Mouse (Mus musculus) bone marrow macrophage, adult 2 months (primary cell): Measurements from ENCODE around the gene Dpp8. TPM values are rescaled to one million over a fixed set of nuclear protein-coding genes. Genes with fewer than 3 reads are reported as not detected.

Source experiments
- H3K27ac ChIP-seq: 2 replicates; pipeline ENCODE4 v1.5.1; 2012; ENCODE audit warnings: low read depth, low read length; ENCODE audit not compliant: insufficient read depth
- H3K4me1 ChIP-seq: 2 replicates; pipeline ENCODE4 v1.6.1; 2012; ENCODE audit warnings: low read length; ENCODE audit not compliant: control insufficient read depth, insufficient read depth
- H3K4me3 ChIP-seq: 2 replicates; pipeline ENCODE4 v1.5.1; 2012; ENCODE audit warnings: mild to moderate bottlenecking, low read length, moderate library complexity; ENCODE audit not compliant: insufficient read depth
- CTCF ChIP-seq: IDR thresholded peaks from 2 replicates; pipeline ENCODE4 v1.5.1; 2012; ENCODE audit warnings: low read depth, mild to moderate bottlenecking, low read length, moderate library complexity
- POLR2A ChIP-seq: IDR thresholded peaks from 2 replicates; pipeline ENCODE4 v1.6.1; 2012; ENCODE audit warnings: mild to moderate bottlenecking, low read depth, low read length, borderline replicate concordance
- polyA plus RNA-seq: library from polyadenylated mRNA; stranded (reverse); fragments of >200 nt; gene quantifications from 2 replicates; pipeline ENCODE4 v1.2.4, GENCODE M21; 2012; ENCODE audit not compliant: missing spikeins, insufficient read depth, insufficient read length

The Dpp8 gene
- polyA plus RNA-seq, 1 experiment, result 73.7 TPM

DNA sequence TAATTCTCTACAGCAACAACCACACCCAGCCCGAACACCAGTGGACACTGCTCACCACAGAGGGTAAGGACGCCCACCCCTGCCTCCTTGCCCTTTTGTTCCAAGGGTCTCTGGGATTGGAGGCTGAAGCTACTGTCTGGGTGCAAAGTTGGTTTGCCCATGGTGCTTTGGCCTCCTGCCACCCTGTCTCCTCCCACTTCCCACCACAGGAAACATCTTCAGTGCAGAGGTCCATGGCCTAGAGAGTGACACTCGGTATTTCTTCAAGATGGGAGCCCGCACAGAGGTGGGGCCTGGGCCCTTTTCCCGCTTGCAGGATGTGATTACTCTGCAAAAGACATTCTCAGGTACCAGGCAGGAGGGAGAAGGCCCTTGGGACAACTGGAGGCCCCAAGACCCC lies 99.5 kb downstream of the Dpp8 start:
- TF ChIP-seq CTCF (no peak), POLR2A (no peak)
- H3K4me1 ChIP-seq, result no peaks in the 10 kb centered on the region
- H3K27ac ChIP-seq, result no peak overlapping the region
- H3K4me3 ChIP-seq, result no peak overlapping the region

Other genes starting within 250 kb of the Dpp8 start
- gene Dennd4a, start 221.1 kb upstream of the Dpp8 start, polyA plus RNA-seq, result 14.9 and 18.3 TPM in 2 replicates
- not detected in 2 replicates for gene Slc24a1, start 80.8 kb upstream of the Dpp8 start, polyA plus RNA-seq
- gene Ints14, start 71.5 kb upstream of the Dpp8 start, polyA plus RNA-seq, result 21.4 and 21.6 TPM in 2 replicates
- gene Hacd3, start 10.7 kb upstream of the Dpp8 start, polyA plus RNA-seq, result 27.7 and 29.0 TPM in 2 replicates
- gene Igdcc4, start 69.1 kb downstream of the Dpp8 start, polyA plus RNA-seq, result 0.15 TPM in 1 of 2 replicates, not detected in the other
- gene Igdcc3, start 108.8 kb downstream of the Dpp8 start, polyA plus RNA-seq, result not detected in 2 replicates
- gene Parp16, start 162.9 kb downstream of the Dpp8 start, polyA plus RNA-seq, result 2.9 TPM in 2 replicates
- not detected in 2 replicates for gene Cilp, start 232.8 kb downstream of the Dpp8 start, polyA plus RNA-seq